Mouse (Mus musculus) liver, embryonic 12.5 days (tissue): ENCODE measurements at regions not wholly inside any gene's neighbourhood (a gene's known extent, or its start where the extent isn't known, plus 50 kb on each side); places are given as distances from the start of the nearest gene placed in this dataset.
"Not testable (repeated sequence)": the region's sequence is repeated elsewhere in the genome, so short reads cannot be mapped to it uniquely, and the experiment has no call there.

Source experiments
- ATAC-seq: fragments of 200-750 bp; cut with Nextera tagmentation; 2 replicates; pipeline ENCODE4 v1.8.0; 2017; ENCODE audit warnings: moderate number of reproducible peaks, mild to moderate bottlenecking, moderate library complexity
- H3K27ac ChIP-seq: fragments of 300-500 bp; sonication (generic); 2 replicates; pipeline ENCODE4 v1.5.1; 2016; ENCODE audit warnings: mild to moderate bottlenecking
- H3K27me3 ChIP-seq: fragments of 300-500 bp; sonication (generic); replicated peaks from 2 replicates; pipeline ENCODE4 v1.6.1; 2016; ENCODE audit warnings: mild to moderate bottlenecking, moderate library complexity
- H3K36me3 ChIP-seq: fragments of 300-500 bp; sonication (generic); 2 replicates; pipeline ENCODE4 v1.6.1; 2016; ENCODE audit warnings: mild to moderate bottlenecking, moderate library complexity
- H3K4me1 ChIP-seq: fragments of 300-500 bp; sonication (generic); 2 replicates; pipeline ENCODE4 v1.6.1; 2016
- H3K4me2 ChIP-seq: fragments of 300-500 bp; sonication (generic); 2 replicates; pipeline ENCODE4 v1.6.1; 2016; ENCODE audit warnings: mild to moderate bottlenecking, moderate library complexity
- H3K4me3 ChIP-seq: fragments of 300-500 bp; sonication (generic); 2 replicates; pipeline ENCODE4 v1.5.1; 2016; ENCODE audit warnings: mild to moderate bottlenecking, moderate library complexity
- H3K9ac ChIP-seq: fragments of 300-500 bp; sonication (generic); 2 replicates; pipeline ENCODE4 v1.6.1; 2016; ENCODE audit warnings: mild to moderate bottlenecking, moderate library complexity
- H3K9me3 ChIP-seq: fragments of 300-500 bp; sonication (generic); replicated peaks from 2 replicates; pipeline ENCODE4 v1.6.1; 2016; ENCODE audit warnings: mild to moderate bottlenecking, moderate library complexity
- WGBS: fragments of 180-500 bp; shearing (Covaris S2); methylation state at CpG from one replicate; pipeline ENCODE4 v1.1.7; 2016; ENCODE audit not compliant: insufficient replicate concordance; 5-methylcytosine and 5-hydroxymethylcytosine counted together

DNA sequence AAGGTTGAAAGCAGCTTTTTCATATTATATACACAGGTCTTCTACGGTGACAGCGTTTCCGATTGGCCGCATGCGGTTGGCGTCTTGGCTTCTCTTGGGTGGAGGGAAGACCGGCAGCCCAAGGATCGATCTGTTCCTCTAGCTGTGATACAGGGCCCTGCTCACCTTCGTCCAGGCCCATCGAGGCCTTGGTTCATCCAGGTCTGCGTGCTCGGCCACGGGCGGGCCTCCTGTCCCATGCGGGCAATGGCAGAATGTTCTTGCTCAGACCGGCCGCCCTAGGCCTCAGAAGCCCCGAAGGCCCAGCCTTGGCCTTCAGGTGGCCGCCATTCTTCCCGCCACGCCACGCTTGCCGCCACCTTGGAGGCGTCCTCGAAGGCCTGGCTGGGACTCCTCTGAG is 194.4 kb upstream of the Ppp6c start:
- no peak overlapping the region for H3K4me3 ChIP-seq
- 84% methylated on average over 25 of the region's 25 CpGs for WGBS
- ATAC-seq: no peak
- no peaks in the 10 kb centered on the region for H3K27me3 ChIP-seq
- H3K4me2 ChIP-seq: no peak overlapping the region
- H3K9me3 ChIP-seq: no peaks in the 10 kb centered on the region
- no peaks in the 10 kb centered on the region for H3K36me3 ChIP-seq
- H3K27ac ChIP-seq: no peak overlapping the region
- no peak overlapping the region for H3K9ac ChIP-seq
- H3K4me1 ChIP-seq: no peaks in the 10 kb centered on the region

GRCm38 (mm10) chr2:39400336-39400735 is 174.1 kb upstream of the Ppp6c start:
- Histone ChIP-seq H3K9me3 (no peaks in the 10 kb centered on the region), H3K9ac (no peak overlapping the region), H3K27me3 (no peaks in the 10 kb centered on the region), H3K4me1 (no peaks in the 10 kb centered on the region), H3K36me3 (no peaks in the 10 kb centered on the region), H3K4me3 (no peak overlapping the region), H3K27ac (no peak overlapping the region), H3K4me2 (no peak overlapping the region)
- ATAC-seq: no peak
- WGBS: 47% methylated on average over 2 of the region's 2 CpGs

DNA sequence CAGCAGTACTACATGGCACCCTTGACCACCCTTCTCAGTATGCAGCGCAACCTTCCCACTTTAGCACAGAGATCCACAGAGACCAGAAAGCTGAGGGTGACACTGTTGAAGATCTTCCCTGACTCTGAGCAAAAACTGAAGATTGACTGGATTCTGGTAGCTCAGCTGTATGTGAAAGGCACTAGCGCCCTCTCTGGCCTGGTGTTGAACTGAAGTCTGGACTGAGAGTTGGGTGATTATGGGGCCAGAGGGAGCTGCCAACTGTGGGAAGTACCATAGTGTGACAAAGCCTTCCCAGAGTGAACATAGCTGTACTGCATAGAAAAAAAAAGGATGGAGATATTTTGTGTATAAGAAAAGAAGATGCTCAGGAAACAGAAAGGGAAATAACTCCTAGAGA is 173.3 kb upstream of the Ppp6c start:
- Histone ChIP-seq H3K27me3 (no peaks in the 10 kb centered on the region), H3K27ac (no peak overlapping the region), H3K9ac (no peak overlapping the region), H3K9me3 (no peaks in the 10 kb centered on the region), H3K4me3 (no peak overlapping the region), H3K36me3 (no peaks in the 10 kb centered on the region), H3K4me1 (no peaks in the 10 kb centered on the region), H3K4me2 (no peak overlapping the region)
- ATAC-seq: no peak
- 55% methylated on average over 2 of the region's 2 CpGs for WGBS

GRCm38 (mm10) chr2:39394643-39395042 is 168.4 kb upstream of the Ppp6c start:
- H3K9me3 ChIP-seq: no peaks in the 10 kb centered on the region
- no peak overlapping the region for H3K4me2 ChIP-seq
- no peak overlapping the region for H3K9ac ChIP-seq
- H3K4me3 ChIP-seq: no peak overlapping the region
- H3K27me3 ChIP-seq: no peaks in the 10 kb centered on the region
- H3K27ac ChIP-seq: no peak overlapping the region
- no peaks in the 10 kb centered on the region for H3K4me1 ChIP-seq
- WGBS: 59% methylated on average over 3 of the region's 3 CpGs
- H3K36me3 ChIP-seq: no peaks in the 10 kb centered on the region
- ATAC-seq: no peak

- Histone ChIP-seq H3K27ac (no peak overlapping the region), H3K36me3 (no peaks in the 10 kb centered on the region), H3K4me3 (no peak overlapping the region), H3K9me3 (no peaks in the 10 kb centered on the region), H3K27me3 (no peaks in the 10 kb centered on the region), H3K4me2 (no peak overlapping the region), H3K4me1 (no peaks in the 10 kb centered on the region), H3K9ac (no peak overlapping the region)
- 62% methylated on average over 3 of the region's 3 CpGs for WGBS
- ATAC-seq: no peak
Measured at GRCm38 (mm10) chr2:39377264-39377663, 151.0 kb upstream of the Ppp6c start.

GRCm38 (mm10) chr2:39373068-39373779 is 147.0 kb upstream of the Ppp6c start:
- peak; percentile 84 for ATAC-seq
- H3K4me2 ChIP-seq: no peak overlapping the region
- H3K27me3 ChIP-seq: no peaks in the 10 kb centered on the region
- H3K27ac ChIP-seq: no peak overlapping the region
- no peaks in the 10 kb centered on the region for H3K4me1 ChIP-seq
- no peak overlapping the region for H3K4me3 ChIP-seq
- H3K9me3 ChIP-seq: no peaks in the 10 kb centered on the region
- WGBS: 13% methylated on average over 7 of the region's 7 CpGs
- H3K9ac ChIP-seq: no peak overlapping the region
- H3K36me3 ChIP-seq: no peaks in the 10 kb centered on the region

DNA sequence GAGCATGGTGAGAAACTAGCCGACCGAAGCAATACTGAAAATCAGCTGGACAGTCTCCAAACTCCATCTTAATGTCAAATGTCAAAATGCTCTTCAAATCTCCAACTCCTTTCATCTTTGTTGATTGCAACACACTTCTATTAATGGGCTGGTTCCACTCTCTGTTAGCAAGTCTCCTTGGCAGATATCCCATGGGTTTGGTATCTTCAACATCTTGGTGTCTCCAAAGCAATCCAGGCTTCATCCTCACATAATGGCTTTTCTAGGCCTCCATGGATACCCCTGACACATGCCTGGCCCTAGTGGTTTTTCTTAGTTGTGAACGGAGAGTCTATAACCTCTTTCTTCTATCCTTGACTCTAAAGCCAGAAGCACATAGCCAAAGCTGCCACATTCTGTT is 118.0 kb upstream of the Ppp6c start:
- no peak overlapping the region for H3K4me2 ChIP-seq
- 74% methylated on average over 3 of the region's 3 CpGs for WGBS

GRCm38 (mm10) chr2:39340406-39340805 is 114.2 kb upstream of the Ppp6c start:
- no peaks in the 10 kb centered on the region for H3K27me3 ChIP-seq
- H3K9ac ChIP-seq: no peak overlapping the region
- no peaks in the 10 kb centered on the region for H3K4me1 ChIP-seq
- no peak overlapping the region for H3K4me2 ChIP-seq
- H3K4me3 ChIP-seq: no peak overlapping the region
- no peaks in the 10 kb centered on the region for H3K9me3 ChIP-seq
- WGBS: 65% methylated on average over 3 of the region's 3 CpGs
- H3K36me3 ChIP-seq: no peaks in the 10 kb centered on the region
- H3K27ac ChIP-seq: no peak overlapping the region
- no peak for ATAC-seq

More for the DNA sequence above, 118.0 kb upstream of the Ppp6c start:
- H3K9me3 ChIP-seq: no peaks in the 10 kb centered on the region
- no peaks in the 10 kb centered on the region for H3K27me3 ChIP-seq
- ATAC-seq: no peak
- H3K36me3 ChIP-seq: no peaks in the 10 kb centered on the region
- no peak overlapping the region for H3K27ac ChIP-seq
- H3K4me1 ChIP-seq: no peaks in the 10 kb centered on the region
- H3K9ac ChIP-seq: no peak overlapping the region
- no peak overlapping the region for H3K4me3 ChIP-seq

GRCm38 (mm10) chr2:39338832-39339649 is 112.8 kb upstream of the Ppp6c start:
- no peak overlapping the region for H3K27ac ChIP-seq
- H3K9ac ChIP-seq: no peak overlapping the region
- no peak for ATAC-seq
- no peaks in the 10 kb centered on the region for H3K4me1 ChIP-seq
- no peaks in the 10 kb centered on the region for H3K9me3 ChIP-seq
- no peak overlapping the region for H3K4me2 ChIP-seq
- no peak overlapping the region for H3K4me3 ChIP-seq
- H3K27me3 ChIP-seq: no peaks in the 10 kb centered on the region
- 75% methylated on average over 9 of the region's 9 CpGs for WGBS
- H3K36me3 ChIP-seq: no peaks in the 10 kb centered on the region

- ATAC-seq: no peak
Measured at GRCm38 (mm10) chr2:39337524-39337923, 111.3 kb upstream of the Ppp6c start.

DNA sequence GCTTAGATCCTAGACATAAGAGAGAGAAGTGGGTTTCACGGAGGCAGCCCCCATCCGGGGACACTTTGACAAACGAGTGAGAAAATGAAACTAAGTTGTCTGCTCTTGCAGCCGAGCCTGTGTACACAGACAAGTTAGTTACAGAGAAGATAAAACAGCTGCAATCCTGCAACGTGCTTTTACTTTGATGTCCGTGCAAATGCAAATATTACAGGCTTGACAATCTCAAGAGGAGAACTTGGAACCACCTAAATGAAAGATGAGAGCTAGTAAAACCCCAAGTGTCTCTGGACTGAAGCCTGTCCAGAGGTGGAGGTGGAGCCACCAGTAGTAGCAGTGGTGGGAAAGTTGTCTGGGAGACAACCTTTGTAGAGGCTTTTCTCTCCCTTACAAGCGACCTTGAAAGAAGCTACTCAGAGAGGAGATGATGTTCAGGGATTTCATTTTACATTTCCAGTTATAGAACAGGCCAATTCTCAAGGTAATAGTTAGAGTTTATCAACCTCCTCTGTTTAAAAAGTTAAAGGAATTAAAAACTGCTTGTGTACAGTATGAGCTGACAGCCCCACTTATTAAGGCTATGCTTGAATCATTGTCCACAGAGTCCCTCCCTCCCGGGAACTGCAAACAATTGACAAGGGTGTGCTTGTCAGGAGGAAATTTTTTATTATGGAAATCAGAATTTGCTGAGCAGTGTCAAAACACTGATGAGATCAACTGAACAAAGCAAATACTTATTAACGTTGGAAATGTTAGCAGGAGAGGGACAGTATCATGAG is 99.7 kb upstream of the Ppp6c start:
- ATAC-seq: peak; percentile 71
- peaks cover 43% of the 10 kb centered on the region for H3K4me1 ChIP-seq
- peak overlapping the region; percentile 96 for H3K27ac ChIP-seq
- H3K27me3 ChIP-seq: no peaks in the 10 kb centered on the region
- H3K4me3 ChIP-seq: peak overlapping the region; percentile 47
- no peaks in the 10 kb centered on the region for H3K36me3 ChIP-seq
- 23% methylated on average over 9 of the region's 9 CpGs for WGBS
- H3K9me3 ChIP-seq: no peaks in the 10 kb centered on the region
- peak overlapping the region; percentile 63 for H3K9ac ChIP-seq
- H3K4me2 ChIP-seq: peak overlapping the region; percentile 76

More at GRCm38 (mm10) chr2:39337524-39337923, 111.3 kb upstream of the Ppp6c start:
- no peaks in the 10 kb centered on the region for H3K9me3 ChIP-seq
- 81% methylated on average over 1 of the region's 1 CpGs for WGBS
- no peak overlapping the region for H3K4me3 ChIP-seq
- no peak overlapping the region for H3K4me2 ChIP-seq
- H3K27ac ChIP-seq: no peak overlapping the region
- H3K36me3 ChIP-seq: no peaks in the 10 kb centered on the region
- no peaks in the 10 kb centered on the region for H3K27me3 ChIP-seq
- no peak overlapping the region for H3K9ac ChIP-seq
- no peaks in the 10 kb centered on the region for H3K4me1 ChIP-seq

DNA sequence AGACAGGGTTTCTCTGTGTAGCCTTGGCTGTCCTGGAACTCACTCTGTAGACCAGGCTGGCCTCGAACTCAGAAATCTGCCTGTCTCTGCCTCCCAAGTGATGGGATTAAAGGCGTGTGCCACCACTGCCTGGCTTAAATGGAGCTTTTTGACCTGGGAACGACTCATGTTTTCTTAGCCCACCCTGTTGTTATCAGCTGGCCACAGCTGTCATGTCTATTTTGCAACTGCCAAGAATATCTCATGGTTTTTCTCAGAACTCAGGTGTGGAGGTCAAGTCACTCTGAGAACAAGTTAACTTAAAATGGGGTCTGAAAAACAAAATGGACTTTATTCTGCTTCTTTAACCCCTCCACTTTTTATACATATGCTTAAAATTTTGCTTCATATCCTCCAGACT is 98.9 kb upstream of the Ppp6c start:
- peak overlapping the region; percentile 63 for H3K9ac ChIP-seq
- H3K4me1 ChIP-seq: peaks cover 43% of the 10 kb centered on the region
- peak; percentile 93 for ATAC-seq
- peak overlapping the region; percentile 76 for H3K4me2 ChIP-seq
- peak overlapping the region; percentile 96 for H3K27ac ChIP-seq
- not testable (repeated sequence) for H3K9me3 ChIP-seq, H3K27me3 ChIP-seq, H3K36me3 ChIP-seq
- H3K4me3 ChIP-seq: peak overlapping the region; percentile 47
- 20% methylated on average over 3 of the region's 3 CpGs for WGBS
